Mouse (Mus musculus) embryo, embryonic 11.5 days (tissue): Measurements from ENCODE around the gene Iqgap1.

ENCODE experiments used
- DNase-seq: peaks from one replicate; pipeline ENCODE4 v3.0.0-alpha.2; 2012; ENCODE audit warnings: low read depth, low spot score

Iqgap1 gene

GRCm38 (mm10) chr7:80667190-80667589 is 158.6 kb downstream of the Iqgap1 start:
- DNase-seq = no peak

GRCm38 (mm10) chr7:80666198-80666915 is 159.4 kb downstream of the Iqgap1 start:
- DNase-seq = no peak
